Mouse (Mus musculus): ENCODE data around the gene Plk5.

The Plk5 gene

GRCm38 (mm10) chr10:80388731-80389130, 32.5 kb downstream of the Plk5 start:
- in situ Hi-C loops (cut with MseI, MboI), result no loop called here

GRCm38 (mm10) chr10:80389185-80389708, 33.0 kb downstream of the Plk5 start:
- in situ Hi-C loops (cut with MseI, MboI), result no loop called here

- in situ Hi-C loops (cut with MseI, MboI), result no loop called here
These were observed 34.4 kb downstream of the Plk5 start for GRCm38 (mm10) chr10:80390697-80391096.

- in situ Hi-C loops (cut with MseI, MboI), result no loop called here
These were observed 36.4 kb downstream of the Plk5 start for GRCm38 (mm10) chr10:80392687-80393086.

GRCm38 (mm10) chr10:80395025-80395627, 38.9 kb downstream of the Plk5 start:
- in situ Hi-C loops (cut with MseI, MboI), result no loop called here

GRCm38 (mm10) chr10:80396822-80397523, 40.7 kb downstream of the Plk5 start:
- in situ Hi-C loops (cut with MseI, MboI), result no loop called here

- in situ Hi-C loops (cut with MseI, MboI), result no loop called here
These were observed 41.4 kb downstream of the Plk5 start for GRCm38 (mm10) chr10:80397524-80398173.

GRCm38 (mm10) chr10:80398174-80398535, 41.9 kb downstream of the Plk5 start:
- in situ Hi-C loops (cut with MseI, MboI), result no loop called here

GRCm38 (mm10) chr10:80398719-80399190, 42.5 kb downstream of the Plk5 start:
- in situ Hi-C loops (cut with MseI, MboI), result no loop called here

- in situ Hi-C loops (cut with MseI, MboI), result no loop called here
These were observed 43.1 kb downstream of the Plk5 start, which contains the start of gene Mbd3 for GRCm38 (mm10) chr10:80399191-80399972. TSS of gene Mbd3 (minus strand) at chr10:80399550.

GRCm38 (mm10) chr10:80399973-80400703, 43.9 kb downstream of the Plk5 start:
- in situ Hi-C loops (cut with MseI, MboI), result no loop called here

- in situ Hi-C loops (cut with MseI, MboI), result no loop called here
These were observed 44.5 kb downstream of the Plk5 start for GRCm38 (mm10) chr10:80400704-80401161.

GRCm38 (mm10) chr10:80403044-80403692, 46.9 kb downstream of the Plk5 start:
- in situ Hi-C loops (cut with MseI, MboI), result no loop called here

GRCm38 (mm10) chr10:80405481-80406173, 49.4 kb downstream of the Plk5 start:
- in situ Hi-C loops (cut with MseI, MboI), result no loop called here

- in situ Hi-C loops (cut with MseI, MboI), result no loop called here
These were observed 50.6 kb downstream of the Plk5 start, which contains the start of gene Uqcr11 for GRCm38 (mm10) chr10:80406684-80407501. TSS of gene Uqcr11 (minus strand) at chr10:80406830.

GRCm38 (mm10) chr10:80407924-80408323, 51.7 kb downstream of the Plk5 start:
- in situ Hi-C loops (cut with MseI, MboI), result no loop called here

GRCm38 (mm10) chr10:80412656-80413541, 56.6 kb downstream of the Plk5 start:
- in situ Hi-C loops (cut with MseI, MboI), result no loop called here

Data from mouse trophoblast stem cell (cell line).